Mouse (Mus musculus): Measurements from ENCODE around the gene Mrgprd. TPM values are rescaled to one million over a fixed set of nuclear protein-coding genes. Genes with fewer than 3 reads are reported as not detected.

Mrgprd gene
- polyA plus RNA-seq, 1 experiment = not detected

- peaks cover 7% of the 10 kb centered on the region for H3K9me3 ChIP-seq
- peaks cover 29% of the 10 kb centered on the region for H3K27me3 ChIP-seq (replicated peaks)
- H3K36me3 ChIP-seq (replicated peaks; ENCODE audit: low read length) = no peaks in the 10 kb centered on the region
- H3K4me3 ChIP-seq (replicated peaks) = no peak overlapping the region
- H3K4me1 ChIP-seq = no peaks in the 10 kb centered on the region
- TF ChIP-seq FLI1 (IDR thresholded peaks at IDR 0.05; ENCODE audit: low read length) (no peak), GATA1 (IDR thresholded peaks at IDR 0.05; ENCODE audit: borderline replicate concordance, low read length) (no peak)
Observed at GRCm38 (mm10) chr7:145317522-145317921, 2.9 kb downstream of the Mrgprd start.

GRCm38 (mm10) chr7:145319481-145319880 is 4.8 kb downstream of the Mrgprd start:
- Histone ChIP-seq H3K27me3 (replicated peaks) (peaks cover 35% of the 10 kb centered on the region), H3K4me1 (no peaks in the 10 kb centered on the region), H3K9me3 (peaks cover 12% of the 10 kb centered on the region), H3K4me3 (replicated peaks) (no peak overlapping the region), H3K36me3 (replicated peaks; ENCODE audit: low read length) (no peaks in the 10 kb centered on the region)
- TF ChIP-seq GATA1 (IDR thresholded peaks at IDR 0.05; ENCODE audit: borderline replicate concordance, low read length) = no peak
- TF ChIP-seq FLI1 (IDR thresholded peaks at IDR 0.05; ENCODE audit: low read length) = no peak

GRCm38 (mm10) chr7:145323607-145324006 is 9.0 kb downstream of the Mrgprd start:
- no peaks in the 10 kb centered on the region for H3K36me3 ChIP-seq (replicated peaks; ENCODE audit: low read length)
- H3K4me3 ChIP-seq (replicated peaks) = no peak overlapping the region
- H3K9me3 ChIP-seq = peaks cover 12% of the 10 kb centered on the region
- no peak for TF ChIP-seq FLI1 (IDR thresholded peaks at IDR 0.05; ENCODE audit: low read length)
- TF ChIP-seq GATA1 (IDR thresholded peaks at IDR 0.05; ENCODE audit: borderline replicate concordance, low read length) = no peak
- no peaks in the 10 kb centered on the region for H3K4me1 ChIP-seq
- H3K27me3 ChIP-seq (replicated peaks) = peaks cover 30% of the 10 kb centered on the region

GRCm38 (mm10) chr7:145325697-145326096 is 11.1 kb downstream of the Mrgprd start:
- no peak overlapping the region for H3K4me3 ChIP-seq (replicated peaks)
- H3K36me3 ChIP-seq (replicated peaks; ENCODE audit: low read length) = no peaks in the 10 kb centered on the region
- H3K4me1 ChIP-seq = peaks cover 5% of the 10 kb centered on the region
- peaks cover 12% of the 10 kb centered on the region for H3K9me3 ChIP-seq
- TF ChIP-seq GATA1 (IDR thresholded peaks at IDR 0.05; ENCODE audit: borderline replicate concordance, low read length) (no peak), FLI1 (IDR thresholded peaks at IDR 0.05; ENCODE audit: low read length) (no peak)
- peaks cover 37% of the 10 kb centered on the region for H3K27me3 ChIP-seq (replicated peaks)

- no peak for TF ChIP-seq FLI1 (IDR thresholded peaks at IDR 0.05; ENCODE audit: low read length)
- no peak for TF ChIP-seq GATA1 (IDR thresholded peaks at IDR 0.05; ENCODE audit: borderline replicate concordance, low read length)
- Histone ChIP-seq H3K36me3 (replicated peaks; ENCODE audit: low read length) (no peaks in the 10 kb centered on the region), H3K4me3 (replicated peaks) (no peak overlapping the region)
Observed at GRCm38 (mm10) chr7:145329982-145330381, 15.3 kb downstream of the Mrgprd start.

GRCm38 (mm10) chr7:145330641-145331040 is 16.0 kb downstream of the Mrgprd start:
- Histone ChIP-seq H3K4me1 (peaks cover 11% of the 10 kb centered on the region), H3K36me3 (replicated peaks; ENCODE audit: low read length) (no peaks in the 10 kb centered on the region), H3K27me3 (replicated peaks) (peaks cover 37% of the 10 kb centered on the region), H3K4me3 (replicated peaks) (no peak overlapping the region), H3K9me3 (0 out of 2 replicates have a peak, but pooled peaks cover 4% of the 10 kb centered on the region)
- no peak for TF ChIP-seq FLI1 (IDR thresholded peaks at IDR 0.05; ENCODE audit: low read length)
- TF ChIP-seq GATA1 (IDR thresholded peaks at IDR 0.05; ENCODE audit: borderline replicate concordance, low read length) = no peak

More at GRCm38 (mm10) chr7:145329982-145330381, 15.3 kb downstream of the Mrgprd start:
- H3K27me3 ChIP-seq (replicated peaks) = peaks cover 35% of the 10 kb centered on the region
- H3K4me1 ChIP-seq = peaks cover 11% of the 10 kb centered on the region
- H3K9me3 ChIP-seq = 0 out of 2 replicates have a peak, but pooled peaks cover 4% of the 10 kb centered on the region

GRCm38 (mm10) chr7:145332376-145333041 is 17.9 kb downstream of the Mrgprd start:
- no peaks in the 10 kb centered on the region for H3K36me3 ChIP-seq (replicated peaks; ENCODE audit: low read length)
- TF ChIP-seq GATA1 (IDR thresholded peaks at IDR 0.05; ENCODE audit: borderline replicate concordance, low read length) = no peak
- no peak for TF ChIP-seq FLI1 (IDR thresholded peaks at IDR 0.05; ENCODE audit: low read length)
- 0 out of 2 replicates have a peak, but pooled peaks cover 5% of the 10 kb centered on the region for H3K9me3 ChIP-seq
- peaks cover 11% of the 10 kb centered on the region for H3K4me1 ChIP-seq
- no peak overlapping the region for H3K4me3 ChIP-seq (replicated peaks)
- H3K27me3 ChIP-seq (replicated peaks) = peaks cover 39% of the 10 kb centered on the region

- Histone ChIP-seq H3K36me3 (replicated peaks; ENCODE audit: low read length) (no peaks in the 10 kb centered on the region), H3K27me3 (replicated peaks) (peaks cover 49% of the 10 kb centered on the region), H3K4me3 (replicated peaks) (no peak overlapping the region), H3K4me1 (peaks cover 11% of the 10 kb centered on the region), H3K9me3 (peaks cover 17% of the 10 kb centered on the region)
- no peak for TF ChIP-seq GATA1 (IDR thresholded peaks at IDR 0.05; ENCODE audit: borderline replicate concordance, low read length)
Observed at GRCm38 (mm10) chr7:145333936-145334335, 19.3 kb downstream of the Mrgprd start.

GRCm38 (mm10) chr7:145334428-145335027 is 19.9 kb downstream of the Mrgprd start:
- Histone ChIP-seq H3K4me3 (replicated peaks) (no peak overlapping the region), H3K4me1 (peaks cover 11% of the 10 kb centered on the region), H3K36me3 (replicated peaks; ENCODE audit: low read length) (no peaks in the 10 kb centered on the region), H3K27me3 (replicated peaks) (peaks cover 49% of the 10 kb centered on the region), H3K9me3 (peaks cover 18% of the 10 kb centered on the region)
- TF ChIP-seq GATA1 (IDR thresholded peaks at IDR 0.05; ENCODE audit: borderline replicate concordance, low read length) (no peak), FLI1 (IDR thresholded peaks at IDR 0.05; ENCODE audit: low read length) (no peak)

- Histone ChIP-seq H3K27me3 (replicated peaks) (peaks cover 46% of the 10 kb centered on the region), H3K36me3 (replicated peaks; ENCODE audit: low read length) (no peaks in the 10 kb centered on the region), H3K4me3 (replicated peaks) (no peak overlapping the region), H3K4me1 (peaks cover 11% of the 10 kb centered on the region), H3K9me3 (peaks cover 18% of the 10 kb centered on the region)
- no peak for TF ChIP-seq FLI1 (IDR thresholded peaks at IDR 0.05; ENCODE audit: low read length)
- no peak for TF ChIP-seq GATA1 (IDR thresholded peaks at IDR 0.05; ENCODE audit: borderline replicate concordance, low read length)
Observed at GRCm38 (mm10) chr7:145335199-145335598, 20.6 kb downstream of the Mrgprd start.

All from megakaryocyte, embryonic 14.5 days (primary cell).